Mouse (Mus musculus): ENCODE results near the gene Clhc1.

- no peak for TF ChIP-seq CTCF (IDR thresholded peaks at IDR 0.05; ENCODE audit: control insufficient read depth, insufficient read depth, low read length)
- TF ChIP-seq POLR2A (IDR thresholded peaks at IDR 0.05; ENCODE audit: borderline replicate concordance, control insufficient read depth, low read depth, low read length), result no peak
These were observed 31.9 kb downstream of the Clhc1 start for GRCm38 (mm10) chr11:29579610-29580009.

All from bone marrow, adult 2 months (tissue).